In the genomic region with DNA sequence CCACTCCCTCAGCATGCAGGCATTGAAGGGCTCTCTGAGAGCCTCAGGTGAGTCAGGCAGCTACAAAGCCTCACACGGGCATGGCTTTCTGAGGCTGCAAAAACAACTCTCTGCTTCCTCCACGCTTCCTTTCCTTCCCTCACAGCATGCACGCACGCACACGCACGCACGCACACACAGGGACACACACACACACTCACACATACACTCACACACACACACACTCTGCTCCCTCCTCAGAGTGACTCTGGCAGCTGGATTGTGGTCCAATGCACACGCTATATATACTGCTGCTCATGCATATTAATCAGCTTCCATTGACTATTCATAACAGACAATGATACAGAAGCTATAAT, we compare ENCODE assay signal across 9 mouse cellular contexts.
DNase-seq lines count a peak whose midpoint lies in the region; ATAC-seq lines count a peak whose summit lies in the region.
"Had no signal": no experiment of that assay in that cellular context is flagged by ENCODE, and none has a peak within 500 bp of the region (broad histone marks: within the 10 kb centered on the region; RNA-seq: fewer than 3 reads in every experiment).

No protein-coding gene starts in this region.

- 0 out of 2 replicates have a peak overlapping the region, but pooled peaks have one; percentile 5 for H3K4me3 ChIP-seq in heart, embryonic 15.5 days
- peak overlapping the region; percentile 43 for H3K4me3 ChIP-seq in midbrain, embryonic 12.5 days
- H3K4me3 ChIP-seq: myocyte had no signal

- H3K9me3 ChIP-seq in heart, embryonic 15.5 days (replicated peaks), result no peaks in the 10 kb centered on the region
- no peaks in the 10 kb centered on the region for H3K9me3 ChIP-seq in midbrain, embryonic 12.5 days

- no peak for ATAC-seq in heart, embryonic 15.5 days (replicated peaks; ENCODE audit: insufficient number of reproducible peaks, insufficient read depth, low FRiP score, low read depth)
- ATAC-seq in midbrain, embryonic 12.5 days (ENCODE audit: low FRiP score, low read depth), result peak; percentile 75
- ATAC-seq in activated CD4-positive, CD25-positive, alpha-beta regulatory T cell, adult 4 months, result no peak

- H3K27ac ChIP-seq in heart, embryonic 15.5 days, result no peak overlapping the region
- peak overlapping the region; percentile 67 for H3K27ac ChIP-seq in midbrain, embryonic 12.5 days (replicated peaks)

- 0 out of 2 replicates have a peak, but pooled peaks cover 3% of the 10 kb centered on the region for H3K27me3 ChIP-seq in heart, embryonic 15.5 days
- peaks cover 16% of the 10 kb centered on the region; the same call in 1 of the 2 replicates for H3K27me3 ChIP-seq in midbrain, embryonic 12.5 days

- peak overlapping the region; percentile 3; the same call in 1 of the 2 replicates for H3K4me2 ChIP-seq in heart, embryonic 15.5 days
- peak overlapping the region; percentile 62 for H3K4me2 ChIP-seq in midbrain, embryonic 12.5 days (replicated peaks)

- no peak for DNase-seq in heart, adult 8-10 months (ENCODE audit: low spot score)
- DNase-seq in brain, adult 2 months (ENCODE audit: low read depth, low spot score), result peak; percentile 62
- DNase-seq in frontal cortex, postnatal 10 days (ENCODE audit: low spot score in 2 of 2), result peak; percentile 21 to 38
- DNase-seq in adrenal gland, adult 8-10 months, result no peak
- no peak for DNase-seq in adrenal gland, adult 18-20 months (ENCODE audit: low spot score in 2 of 2)

- 25% methylated on average over 8 of the region's 8 CpGs for WGBS in heart, embryonic 15.5 days
- WGBS in midbrain, embryonic 12.5 days, result 4% methylated on average over 8 of the region's 8 CpGs

- H3K9ac ChIP-seq in heart, embryonic 15.5 days, result no peak overlapping the region
- peak overlapping the region; percentile 52 for H3K9ac ChIP-seq in midbrain, embryonic 12.5 days (replicated peaks)

- H3K4me1 ChIP-seq in heart, embryonic 15.5 days (replicated peaks), result peaks cover 20% of the 10 kb centered on the region
- peaks cover 34% of the 10 kb centered on the region for H3K4me1 ChIP-seq in midbrain, embryonic 12.5 days

- no peaks in the 10 kb centered on the region for H3K36me3 ChIP-seq in heart, embryonic 15.5 days
- H3K36me3 ChIP-seq in midbrain, embryonic 12.5 days, result no peaks in the 10 kb centered on the region

Comparison
In these comparisons a context has a peak if more than half of its experiments do, and no peak if none do; other contexts are left out.
1. DNase-seq: peak in brain, adult 2 months (single experiment) and frontal cortex, postnatal 10 days (2 of 2); none in heart, adult 8-10 months (single experiment), adrenal gland, adult 8-10 months (single experiment) and adrenal gland, adult 18-20 months (0 of 2).